Mouse (Mus musculus) liver, embryonic 11.5 days (tissue): ENCODE data around the gene Slc4a2. TPM values are rescaled to one million over a fixed set of nuclear protein-coding genes. Genes with fewer than 3 reads are reported as not detected.
A peak's percentile ranks its signal among the peaks of the same experiment; 100 is the strongest.

ENCODE experiments used
- ATAC-seq: fragments of 200-750 bp; cut with Nextera tagmentation; replicated peaks from 2 replicates; pipeline ENCODE4 v1.8.0; 2017; ENCODE audit warnings: moderate number of reproducible peaks, mild to moderate bottlenecking, moderate TSS enrichment, moderate library complexity; ENCODE audit not compliant: low FRiP score
- DNase-seq: peaks from one replicate; pipeline ENCODE4 v3.0.0-alpha.2; 2017; ENCODE audit warnings: low spot score
- H3K27ac ChIP-seq: fragments of 300-500 bp; sonication (generic); 2 replicates; pipeline ENCODE4 v1.5.1; 2014; ENCODE audit warnings: mild to moderate bottlenecking, low read depth, low read length, control low read depth
- H3K27me3 ChIP-seq: fragments of 300-500 bp; sonication (generic); replicated peaks from 2 replicates; pipeline ENCODE4 v1.6.1; 2014; ENCODE audit warnings: low read length, mixed read lengths; ENCODE audit not compliant: control insufficient read depth, insufficient read depth
- H3K36me3 ChIP-seq: fragments of 300-500 bp; sonication (generic); 2 replicates; pipeline ENCODE4 v1.6.1; 2014; ENCODE audit warnings: mild to moderate bottlenecking, low read length, moderate library complexity, mixed read lengths; ENCODE audit not compliant: control insufficient read depth, insufficient read depth
- H3K4me1 ChIP-seq: fragments of 300-500 bp; sonication (generic); replicated peaks from 2 replicates; pipeline ENCODE4 v1.6.1; 2014; ENCODE audit warnings: low read length, mixed read lengths; ENCODE audit not compliant: control insufficient read depth, insufficient read depth
- H3K4me2 ChIP-seq: fragments of 300-500 bp; sonication (generic); 2 replicates; pipeline ENCODE4 v1.6.1; 2014; ENCODE audit warnings: mild to moderate bottlenecking, control low read depth, moderate library complexity
- H3K4me3 ChIP-seq: fragments of 300-500 bp; sonication (generic); 2 replicates; pipeline ENCODE4 v1.5.1; 2014; ENCODE audit warnings: low read depth, low read length, control low read depth
- H3K9ac ChIP-seq: fragments of 300-500 bp; sonication (generic); 2 replicates; pipeline ENCODE4 v1.6.1; 2014; ENCODE audit warnings: low read depth, low read length, control low read depth
- H3K9me3 ChIP-seq: fragments of 300-500 bp; sonication (generic); 2 replicates; pipeline ENCODE4 v1.6.1; 2016; ENCODE audit warnings: low read length, inconsistent platforms, mixed read lengths; ENCODE audit not compliant: control insufficient read depth
- WGBS: fragments of 180-500 bp; shearing (Covaris S2); extraction: QIAGEN DNeasy Blood & Tissue Kit; methylation state at CpG from one replicate; pipeline ENCODE4 v1.1.7; 2014; 5-methylcytosine and 5-hydroxymethylcytosine counted together
- polyA plus RNA-seq: library from polyadenylated mRNA; unstranded; fragments of >200 nt; fragmentation: Nextera tagmentation; extraction: Ambion mirVana; gene quantifications from 2 replicates; pipeline ENCODE4 v1.2.1, GENCODE M21; 2014

Slc4a2 gene
- 20.5 and 22.4 TPM in 2 replicates for polyA plus RNA-seq

- WGBS, result under 1% methylated on average over 46 of the region's 46 CpGs
- ATAC-seq, result peak; percentile 92
- peak within 1 kb of the TSS; percentile 89 for H3K9ac ChIP-seq
These were observed at the start of gene Slc4a2, which contains the start of gene Cdk5 for GRCm38 (mm10) chr5:24423129-24424003. Slc4a2 (plus strand) TSS chr5:24423837. Cdk5 (minus strand) TSS chr5:24423530.

GRCm38 (mm10) chr5:24374216-24374615 lies 49.4 kb upstream of the Slc4a2 start:
- Histone ChIP-seq H3K4me2 (no peak overlapping the region), H3K4me3 (no peak overlapping the region), H3K9me3 (no peaks in the 10 kb centered on the region), H3K9ac (no peak overlapping the region), H3K27ac (no peak overlapping the region), H3K4me1 (no peaks in the 10 kb centered on the region), H3K36me3 (no peaks in the 10 kb centered on the region), H3K27me3 (no peaks in the 10 kb centered on the region; the same call in 1 of the 2 replicates)
- 74% methylated on average over 6 of the region's 6 CpGs for WGBS
- ATAC-seq, result no peak
- DNase-seq, result no peak

More at GRCm38 (mm10) chr5:24423129-24424003, at the start of gene Slc4a2, which contains the start of gene Cdk5:
- Histone ChIP-seq H3K4me2 (peak within 1 kb of the TSS; percentile 90), H3K4me3 (peak within 1 kb of the TSS; percentile 77), H3K4me1 (peaks cover 43% of the 10 kb centered on the region), H3K36me3 (peaks cover 3% of the 10 kb centered on the region; the same call in 1 of the 2 replicates), H3K27me3 (no peaks in the 10 kb centered on the region), H3K9me3 (no peaks in the 10 kb centered on the region), H3K27ac (peak within 1 kb of the TSS; percentile 92)
- DNase-seq, result peak; percentile 95

GRCm38 (mm10) chr5:24374666-24375328 lies 48.8 kb upstream of the Slc4a2 start:
- whole genome bisulfite sequencing, result 80% methylated on average over 7 of the region's 7 CpGs
- Histone ChIP-seq H3K9me3 (no peaks in the 10 kb centered on the region), H3K4me3 (no peak overlapping the region), H3K27me3 (no peaks in the 10 kb centered on the region; the same call in 1 of the 2 replicates), H3K9ac (no peak overlapping the region), H3K4me2 (no peak overlapping the region), H3K4me1 (no peaks in the 10 kb centered on the region), H3K36me3 (no peaks in the 10 kb centered on the region), H3K27ac (no peak overlapping the region)
- DNase-seq (no peak), ATAC-seq (no peak)

- no peaks in the 10 kb centered on the region for H3K9me3 ChIP-seq
- H3K36me3 ChIP-seq, result no peaks in the 10 kb centered on the region
- 66% methylated on average over 2 of the region's 2 CpGs for WGBS
- no peak overlapping the region for H3K4me2 ChIP-seq
- DNase-seq (no peak), ATAC-seq (no peak)
- no peak overlapping the region for H3K27ac ChIP-seq
- H3K9ac ChIP-seq, result no peak overlapping the region
- peaks cover 4% of the 10 kb centered on the region; the same call in 1 of the 2 replicates for H3K27me3 ChIP-seq
- H3K4me1 ChIP-seq, result peaks cover 4% of the 10 kb centered on the region
- no peak overlapping the region for H3K4me3 ChIP-seq
These were observed 44.9 kb upstream of the Slc4a2 start for GRCm38 (mm10) chr5:24378700-24379099.

- Histone ChIP-seq H3K36me3 (no peaks in the 10 kb centered on the region), H3K4me3 (no peak overlapping the region), H3K4me2 (no peak overlapping the region), H3K9me3 (no peaks in the 10 kb centered on the region), H3K4me1 (peaks cover 11% of the 10 kb centered on the region), H3K27ac (no peak overlapping the region), H3K9ac (no peak overlapping the region), H3K27me3 (peaks cover 4% of the 10 kb centered on the region; the same call in 1 of the 2 replicates)
- WGBS, result 74% methylated on average over 4 of the region's 4 CpGs
- ATAC-seq (no peak), DNase-seq (no peak)
These were observed 44.1 kb upstream of the Slc4a2 start for GRCm38 (mm10) chr5:24379501-24379900.

GRCm38 (mm10) chr5:24380499-24380898 lies 43.1 kb upstream of the Slc4a2 start:
- Histone ChIP-seq H3K27me3 (peaks cover 7% of the 10 kb centered on the region; the same call in 1 of the 2 replicates), H3K4me3 (no peak overlapping the region), H3K4me2 (no peak overlapping the region), H3K36me3 (no peaks in the 10 kb centered on the region), H3K9me3 (no peaks in the 10 kb centered on the region), H3K4me1 (peaks cover 14% of the 10 kb centered on the region), H3K9ac (no peak overlapping the region), H3K27ac (no peak overlapping the region)
- ATAC-seq (no peak), DNase-seq (no peak)
- WGBS, result 75% methylated on average over 4 of the region's 4 CpGs

- Histone ChIP-seq H3K4me1 (peaks cover 14% of the 10 kb centered on the region), H3K27me3 (peaks cover 15% of the 10 kb centered on the region)
- no peak for ATAC-seq
These were observed 42.2 kb upstream of the Slc4a2 start for GRCm38 (mm10) chr5:24381486-24381885.

GRCm38 (mm10) chr5:24381988-24382387 lies 41.6 kb upstream of the Slc4a2 start:
- H3K36me3 ChIP-seq, result no peaks in the 10 kb centered on the region
- WGBS, result 66% methylated on average over 2 of the region's 2 CpGs
- no peak overlapping the region for H3K27ac ChIP-seq
- ATAC-seq, result no peak
- H3K4me2 ChIP-seq, result no peak overlapping the region
- no peak overlapping the region for H3K4me3 ChIP-seq
- DNase-seq, result no peak
- H3K4me1 ChIP-seq, result peaks cover 14% of the 10 kb centered on the region
- no peak overlapping the region for H3K9ac ChIP-seq
- H3K27me3 ChIP-seq, result peaks cover 20% of the 10 kb centered on the region
- H3K9me3 ChIP-seq, result no peaks in the 10 kb centered on the region

More at GRCm38 (mm10) chr5:24381486-24381885, 42.2 kb upstream of the Slc4a2 start:
- Histone ChIP-seq H3K9me3 (no peaks in the 10 kb centered on the region), H3K4me3 (no peak overlapping the region), H3K9ac (no peak overlapping the region), H3K36me3 (no peaks in the 10 kb centered on the region), H3K27ac (no peak overlapping the region), H3K4me2 (no peak overlapping the region)
- no peak for DNase-seq
- 69% methylated on average over 6 of the region's 6 CpGs for WGBS
